Mouse (Mus musculus): ENCODE data around the gene Lhpp.

DNA sequence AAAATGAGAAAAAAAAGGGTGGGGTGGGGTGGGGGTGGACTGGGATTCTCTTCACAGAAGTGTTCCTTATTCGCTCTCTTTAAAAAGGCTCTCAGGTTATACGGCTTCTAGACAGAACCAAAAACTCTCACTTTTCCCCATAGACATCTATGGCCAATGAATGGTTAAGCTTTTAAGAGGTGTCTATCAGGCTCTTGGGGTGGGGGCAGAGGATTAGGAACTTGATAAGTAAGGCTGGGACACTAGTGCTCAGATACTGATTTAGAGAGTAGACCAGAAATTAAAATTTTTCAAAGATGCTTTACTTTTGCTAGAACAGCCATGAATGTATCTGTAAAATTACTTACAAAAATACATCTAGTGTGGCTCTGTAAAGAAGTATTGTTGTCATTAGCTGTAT lies 16.1 kb upstream of the Lhpp start:
- no peak for TF ChIP-seq CTCF (IDR thresholded peaks at IDR 0.05; ENCODE audit: extremely low read depth, insufficient read depth, low read length)
- TF ChIP-seq POLR2A (IDR thresholded peaks at IDR 0.05; ENCODE audit: extremely low read depth, insufficient read depth, low read length): no peak
